Mouse (Mus musculus): ENCODE measurements at regions not wholly inside any gene's neighbourhood (a gene's known extent, or its start where the extent isn't known, plus 50 kb on each side); places are given as distances from the start of the nearest gene placed in this dataset.
A peak's percentile ranks its signal among the peaks of the same experiment; 100 is the strongest.

DNA sequence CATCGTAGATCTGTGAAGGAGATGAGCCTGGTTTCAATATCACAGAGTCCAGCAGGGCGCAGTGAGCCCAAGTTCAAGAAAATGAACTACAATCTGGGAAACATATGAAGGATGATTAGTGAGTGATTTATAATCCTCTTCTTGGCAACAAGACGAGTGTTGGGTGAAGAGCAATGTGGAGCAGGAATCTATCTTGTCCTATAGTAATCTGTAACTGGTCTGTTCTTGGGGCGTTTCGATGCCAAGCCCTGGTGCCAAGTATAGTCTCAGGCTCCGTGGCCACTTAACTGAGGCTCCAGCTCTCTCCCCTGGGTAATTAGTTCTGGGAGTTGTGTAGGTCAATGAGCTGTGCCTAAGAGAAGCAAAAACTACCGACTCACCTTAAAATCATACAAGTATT lies 154.4 kb upstream of the Gorab start:
- Histone ChIP-seq H3K4me1 (ENCODE audit: insufficient read depth) (no peaks in the 10 kb centered on the region), H3K9ac (no peak overlapping the region), H3K4me2 (ENCODE audit: low read depth) (no peak overlapping the region), H3K27me3 (ENCODE audit: insufficient read depth, low read length) (no peaks in the 10 kb centered on the region), H3K4me3 (ENCODE audit: low read depth, low read length) (no peak overlapping the region), H3K27ac (ENCODE audit: low read depth, low read length) (no peak overlapping the region), H3K36me3 (ENCODE audit: insufficient read depth) (no peaks in the 10 kb centered on the region), H3K9me3 (ENCODE audit: low read length) (no peaks in the 10 kb centered on the region)
- no peak for TF ChIP-seq CTCF (IDR thresholded peaks at IDR 0.05; ENCODE audit: low read depth)
- ATAC-seq (no peak), DNase-seq (no peak)
- 85% methylated on average over 7 of the region's 7 CpGs for WGBS

DNA sequence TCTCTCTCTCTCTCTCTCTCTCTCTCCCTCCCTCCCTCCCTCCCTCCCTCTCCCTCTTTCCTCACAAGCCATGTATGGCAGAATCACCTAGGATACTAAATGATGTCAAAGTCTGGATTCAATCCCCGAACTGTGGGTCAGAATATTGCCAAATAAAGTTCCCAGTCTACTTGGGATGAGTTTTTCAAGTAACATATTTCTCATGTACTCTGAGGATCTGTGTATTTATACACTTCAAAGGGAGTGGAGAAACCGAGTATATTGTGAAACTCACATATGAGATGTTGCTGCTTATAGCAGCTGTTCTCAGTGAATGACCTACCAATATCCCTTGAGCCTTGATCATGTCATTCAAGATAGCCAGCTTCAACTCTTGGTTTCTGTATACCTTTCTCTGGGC lies 151.7 kb upstream of the Gorab start:
- 78% methylated on average over 2 of the region's 2 CpGs for WGBS
- TF ChIP-seq CTCF (IDR thresholded peaks at IDR 0.05; ENCODE audit: low read depth): no peak
- no peaks in the 10 kb centered on the region for H3K27me3 ChIP-seq (ENCODE audit: insufficient read depth, low read length)
- H3K4me3 ChIP-seq (ENCODE audit: low read depth, low read length): no peak overlapping the region
- H3K4me1 ChIP-seq (ENCODE audit: insufficient read depth): no peaks in the 10 kb centered on the region
- H3K36me3 ChIP-seq (ENCODE audit: insufficient read depth): no peaks in the 10 kb centered on the region
- H3K9me3 ChIP-seq (ENCODE audit: low read length): no peaks in the 10 kb centered on the region
- H3K4me2 ChIP-seq (ENCODE audit: low read depth): no peak overlapping the region
- no peak overlapping the region for H3K27ac ChIP-seq (ENCODE audit: low read depth, low read length)
- H3K9ac ChIP-seq: no peak overlapping the region
- ATAC-seq: no peak
- DNase-seq: no peak

DNA sequence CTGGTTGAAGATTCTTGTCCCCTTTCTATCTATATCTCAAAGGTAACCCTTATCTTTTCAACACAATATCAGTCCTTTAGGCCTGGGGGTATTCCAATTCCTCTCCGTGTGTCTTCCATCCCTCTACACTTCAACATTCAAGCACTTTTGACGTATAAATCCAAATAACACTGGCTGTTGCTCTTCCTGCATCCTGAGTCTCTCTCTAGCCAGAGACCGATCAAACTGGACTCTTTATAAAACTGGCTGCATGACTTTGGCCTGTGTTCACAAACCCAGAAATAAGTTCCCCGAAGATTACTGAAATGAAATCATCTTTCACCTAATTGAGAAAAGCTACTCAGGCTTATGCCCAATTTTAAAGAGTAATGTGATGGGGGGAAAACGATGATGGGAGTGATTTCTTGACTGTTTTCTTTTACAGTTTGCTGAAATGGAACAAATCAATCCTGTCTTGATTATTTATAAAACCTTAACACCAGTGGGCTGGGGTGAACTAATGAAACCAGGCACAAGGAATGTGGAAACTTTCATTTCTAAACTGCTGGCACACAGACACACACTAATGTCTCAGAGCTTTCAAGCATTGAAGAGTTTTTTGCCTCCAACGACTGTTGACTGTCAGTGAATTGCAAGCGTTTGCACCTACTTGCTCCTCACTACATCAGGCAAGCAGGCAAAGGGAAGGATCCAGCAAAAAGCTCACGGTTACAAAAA lies 135.5 kb upstream of the Gorab start:
- Histone ChIP-seq H3K9me3 (ENCODE audit: low read length) (no peaks in the 10 kb centered on the region), H3K27ac (ENCODE audit: low read depth, low read length) (no peak overlapping the region), H3K36me3 (ENCODE audit: insufficient read depth) (no peaks in the 10 kb centered on the region), H3K27me3 (ENCODE audit: insufficient read depth, low read length) (no peaks in the 10 kb centered on the region), H3K4me2 (ENCODE audit: low read depth) (no peak overlapping the region), H3K4me1 (ENCODE audit: insufficient read depth) (no peaks in the 10 kb centered on the region), H3K4me3 (ENCODE audit: low read depth, low read length) (no peak overlapping the region), H3K9ac (no peak overlapping the region)
- WGBS: 77% methylated on average over 8 of the region's 8 CpGs
- ATAC-seq (no peak), DNase-seq (no peak)
- no peak for TF ChIP-seq CTCF (IDR thresholded peaks at IDR 0.05; ENCODE audit: low read depth)

DNA sequence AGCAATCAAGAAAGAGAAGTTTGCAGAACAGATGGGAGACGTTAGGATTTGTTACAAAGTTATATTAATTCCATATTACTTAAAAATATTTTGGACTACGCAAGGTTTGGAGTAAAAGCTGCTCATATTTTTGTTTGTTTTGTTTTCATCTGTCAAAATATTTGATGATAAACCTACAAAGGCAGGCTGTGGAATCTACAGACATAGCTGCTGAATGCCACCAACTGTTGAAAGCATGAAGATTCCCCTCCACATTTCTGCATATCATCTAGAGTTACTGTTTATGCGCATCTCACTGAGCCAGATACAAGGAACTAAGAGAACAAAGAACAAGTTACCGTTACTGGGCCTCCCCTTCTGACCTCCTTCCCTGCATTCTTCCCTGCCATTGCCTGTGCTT lies 127.1 kb upstream of the Gorab start:
- H3K36me3 ChIP-seq (ENCODE audit: insufficient read depth): no peaks in the 10 kb centered on the region
- no peak overlapping the region for H3K4me3 ChIP-seq (ENCODE audit: low read depth, low read length)
- H3K9ac ChIP-seq: no peak overlapping the region
- no peak overlapping the region for H3K4me2 ChIP-seq (ENCODE audit: low read depth)
- WGBS: 68% methylated on average over 4 of the region's 4 CpGs
- DNase-seq: peak; percentile 17
- peak; percentile 60 for ATAC-seq
- no peak for TF ChIP-seq CTCF (IDR thresholded peaks at IDR 0.05; ENCODE audit: low read depth)
- H3K4me1 ChIP-seq (ENCODE audit: insufficient read depth): no peaks in the 10 kb centered on the region
- H3K27me3 ChIP-seq (ENCODE audit: insufficient read depth, low read length): no peaks in the 10 kb centered on the region
- no peak overlapping the region for H3K27ac ChIP-seq (ENCODE audit: low read depth, low read length)
- H3K9me3 ChIP-seq (ENCODE audit: low read length): no peaks in the 10 kb centered on the region

DNA sequence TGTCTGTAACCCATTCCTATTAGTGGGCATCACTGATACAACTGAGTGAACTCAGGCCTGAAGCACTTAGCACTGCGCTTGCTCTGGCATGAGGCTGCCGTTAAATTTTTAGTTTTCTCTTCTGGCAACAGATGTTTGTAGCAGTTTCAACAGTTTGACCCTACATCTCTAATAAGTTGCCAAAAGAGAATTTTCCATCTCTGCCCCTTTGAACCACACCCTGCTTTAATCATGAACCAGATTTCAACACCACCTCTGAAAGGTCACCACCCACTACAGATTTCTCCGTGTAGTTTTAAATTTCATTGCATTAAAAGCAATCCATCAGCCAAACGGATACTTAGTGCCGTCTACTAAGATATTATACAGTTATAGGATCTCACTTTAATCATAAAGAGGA lies 114.5 kb upstream of the Gorab start:
- DNase-seq: no peak
- H3K4me3 ChIP-seq (ENCODE audit: low read depth, low read length): no peak overlapping the region
- no peak overlapping the region for H3K9ac ChIP-seq
- no peaks in the 10 kb centered on the region for H3K4me1 ChIP-seq (ENCODE audit: insufficient read depth)
- no peak overlapping the region for H3K4me2 ChIP-seq (ENCODE audit: low read depth)
- H3K36me3 ChIP-seq (ENCODE audit: insufficient read depth): no peaks in the 10 kb centered on the region
- H3K9me3 ChIP-seq (ENCODE audit: low read length): no peaks in the 10 kb centered on the region
- H3K27me3 ChIP-seq (ENCODE audit: insufficient read depth, low read length): no peaks in the 10 kb centered on the region
- 96% methylated on average over 5 of the region's 5 CpGs for WGBS
- ATAC-seq: no peak
- H3K27ac ChIP-seq (ENCODE audit: low read depth, low read length): no peak overlapping the region
- TF ChIP-seq CTCF (IDR thresholded peaks at IDR 0.05; ENCODE audit: low read depth): no peak

DNA sequence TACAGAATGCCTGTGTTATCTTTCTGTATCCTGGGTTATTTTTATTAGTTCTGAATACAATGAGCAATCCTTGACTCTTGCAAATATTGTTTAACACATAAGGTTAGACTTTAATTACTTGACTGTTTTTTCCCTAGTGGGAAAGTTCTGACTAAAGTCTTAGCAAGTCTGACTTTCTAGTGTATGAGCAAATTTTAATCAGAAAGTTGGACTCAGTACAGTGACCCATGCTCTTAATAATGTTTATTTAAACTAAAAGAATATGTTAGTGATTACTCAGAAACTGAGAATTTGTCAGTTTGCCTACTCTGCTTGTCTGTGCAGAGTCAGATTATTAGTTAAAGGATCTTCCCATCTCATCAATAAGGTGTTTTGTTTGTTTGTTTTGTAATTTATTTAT lies 109.4 kb upstream of the Gorab start:
- no peak overlapping the region for H3K27ac ChIP-seq (ENCODE audit: low read depth, low read length)
- no peak for ATAC-seq

DNA sequence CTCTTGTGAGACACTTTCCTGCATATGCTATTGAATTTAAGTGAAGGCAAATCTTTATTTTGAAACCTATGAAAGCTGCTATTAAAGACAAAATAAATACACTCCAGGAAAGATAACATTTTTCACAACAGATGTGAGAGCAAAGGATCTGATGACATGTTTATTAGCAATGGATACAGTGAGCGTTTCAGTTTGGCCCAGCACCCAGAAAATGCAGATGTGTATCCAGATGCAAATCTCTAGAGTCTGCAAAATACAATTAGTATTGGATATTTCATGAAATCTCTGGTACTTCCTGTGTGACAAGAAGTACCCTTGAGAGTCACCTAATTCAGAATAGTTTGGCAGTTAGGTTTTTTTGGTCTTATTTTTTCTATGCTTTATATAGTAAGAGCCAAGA lies 108.5 kb upstream of the Gorab start:
- ATAC-seq: no peak
- Histone ChIP-seq H3K36me3 (ENCODE audit: insufficient read depth) (no peaks in the 10 kb centered on the region), H3K4me1 (ENCODE audit: insufficient read depth) (no peaks in the 10 kb centered on the region), H3K9ac (no peak overlapping the region), H3K4me3 (ENCODE audit: low read depth, low read length) (no peak overlapping the region), H3K27ac (ENCODE audit: low read depth, low read length) (no peak overlapping the region), H3K4me2 (ENCODE audit: low read depth) (no peak overlapping the region), H3K9me3 (ENCODE audit: low read length) (no peaks in the 10 kb centered on the region), H3K27me3 (ENCODE audit: insufficient read depth, low read length) (no peaks in the 10 kb centered on the region)
- DNase-seq: no peak
- 68% methylated on average over 1 of the region's 1 CpGs for WGBS
- TF ChIP-seq CTCF (IDR thresholded peaks at IDR 0.05; ENCODE audit: low read depth): no peak

More for the DNA sequence above, 109.4 kb upstream of the Gorab start:
- no peaks in the 10 kb centered on the region for H3K9me3 ChIP-seq (ENCODE audit: low read length)
- H3K4me3 ChIP-seq (ENCODE audit: low read depth, low read length): no peak overlapping the region
- no peaks in the 10 kb centered on the region for H3K4me1 ChIP-seq (ENCODE audit: insufficient read depth)
- no peak overlapping the region for H3K4me2 ChIP-seq (ENCODE audit: low read depth)
- DNase-seq: no peak
- H3K36me3 ChIP-seq (ENCODE audit: insufficient read depth): no peaks in the 10 kb centered on the region
- no peak overlapping the region for H3K9ac ChIP-seq
- no peak for TF ChIP-seq CTCF (IDR thresholded peaks at IDR 0.05; ENCODE audit: low read depth)
- H3K27me3 ChIP-seq (ENCODE audit: insufficient read depth, low read length): no peaks in the 10 kb centered on the region
